Mouse (Mus musculus) gastrocnemius, adult 18-20 months (tissue): ENCODE data around the gene Olfr10. TPM values are rescaled to one million over a fixed set of nuclear protein-coding genes. Genes with fewer than 3 reads are reported as not detected.
"Not testable (repeated sequence)": the region's sequence is repeated elsewhere in the genome, so short reads cannot be mapped to it uniquely, and the experiment has no call there.

Experiments
- DNase-seq: peaks from one replicate; pipeline ENCODE4 v3.0.0; 2021; ENCODE audit warnings: low spot score
- long read RNA-seq, 2 experiments: library from polyadenylated mRNA; stranded (forward); transcript quantifications; one replicate each; pipeline ENCODE4 v2.0.0; 2021
- total RNA-seq, 2 experiments: library from RNA; stranded (reverse); gene quantifications; 2 replicates each; pipeline ENCODE4 v1.2.3; 2021

Gene Olfr10
- not detected for total RNA-seq
- long read RNA-seq, experiment 1, result 0 reads
- long read RNA-seq, experiment 2, result 0 reads

GRCm38 (mm10) chr11:49304441-49304840 is at the start of gene Olfr10:
Gene Olfr10 (plus strand): TSS chr11:49304741.
- no peak for DNase-seq

DNA sequence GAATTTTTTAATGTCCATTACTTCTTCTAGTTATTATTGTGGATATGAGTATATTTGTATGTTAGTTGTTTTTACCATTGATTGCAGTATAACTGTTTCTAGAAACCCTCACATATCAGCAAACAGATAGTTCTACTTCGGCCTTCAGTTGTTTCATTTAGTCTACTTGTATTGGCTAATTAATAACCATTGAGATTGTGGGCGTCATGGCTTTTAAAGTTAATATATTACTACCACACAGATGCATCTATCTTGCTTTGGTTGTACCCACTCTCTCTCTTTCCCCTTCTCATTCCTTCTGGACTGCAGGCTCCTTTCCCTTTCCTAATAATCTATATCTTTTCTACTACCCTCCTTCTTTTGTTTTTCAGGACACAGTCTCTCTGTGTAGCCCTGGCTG is 45.2 kb upstream of the Olfr10 start:
- no peak for DNase-seq

GRCm38 (mm10) chr11:49259829-49260228 is 44.7 kb upstream of the Olfr10 start:
- no peak for DNase-seq

DNA sequence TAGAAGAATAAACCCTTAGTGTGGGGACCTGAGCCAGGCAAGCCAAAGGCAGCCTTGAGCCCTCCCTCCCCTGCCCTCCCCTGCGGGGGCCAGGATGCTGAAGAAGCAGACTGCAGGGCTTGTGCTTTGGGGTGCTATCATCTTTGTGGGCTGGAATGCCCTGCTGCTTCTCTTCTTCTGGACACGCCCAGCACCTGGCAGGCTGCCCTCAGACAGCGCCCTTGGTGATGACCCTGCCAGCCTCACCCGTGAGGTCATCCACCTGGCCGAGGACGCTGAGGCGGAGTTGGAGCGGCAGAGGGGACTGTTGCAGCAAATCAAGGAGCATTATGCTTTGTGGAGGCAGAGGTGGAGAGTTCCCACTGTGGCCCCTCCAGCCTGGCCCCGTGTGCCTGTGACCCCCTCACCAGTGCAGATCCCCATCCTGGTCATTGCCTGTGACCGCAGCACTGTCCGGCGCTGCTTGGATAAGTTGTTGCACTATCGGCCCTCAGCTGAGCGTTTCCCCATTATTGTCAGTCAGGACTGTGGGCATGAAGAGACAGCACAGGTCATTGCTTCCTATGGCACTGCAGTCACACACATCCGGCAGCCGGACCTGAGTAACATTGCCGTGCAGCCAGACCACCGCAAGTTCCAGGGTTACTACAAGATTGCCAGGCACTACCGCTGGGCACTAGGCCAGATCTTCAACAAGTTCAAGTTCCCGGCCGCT is 43.8 kb upstream of the Olfr10 start:
- DNase-seq, result no peak

DNA sequence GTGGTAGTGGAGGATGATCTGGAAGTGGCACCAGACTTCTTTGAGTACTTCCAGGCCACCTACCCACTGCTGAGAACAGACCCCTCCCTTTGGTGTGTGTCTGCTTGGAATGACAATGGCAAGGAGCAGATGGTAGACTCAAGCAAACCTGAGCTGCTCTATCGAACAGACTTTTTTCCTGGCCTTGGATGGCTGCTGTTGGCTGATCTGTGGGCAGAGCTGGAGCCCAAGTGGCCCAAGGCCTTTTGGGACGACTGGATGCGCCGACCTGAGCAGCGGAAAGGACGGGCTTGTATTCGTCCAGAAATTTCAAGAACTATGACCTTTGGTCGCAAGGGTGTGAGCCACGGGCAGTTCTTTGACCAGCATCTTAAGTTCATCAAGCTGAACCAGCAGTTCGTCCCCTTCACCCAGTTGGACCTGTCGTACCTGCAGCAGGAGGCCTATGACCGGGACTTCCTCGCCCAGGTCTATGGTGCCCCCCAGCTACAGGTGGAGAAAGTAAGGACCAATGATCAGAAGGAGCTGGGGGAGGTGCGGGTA is 43.2 kb upstream of the Olfr10 start:
- no peak for DNase-seq

- DNase-seq, result no peak
These were observed 42.3 kb upstream of the Olfr10 start for GRCm38 (mm10) chr11:49262286-49262685.

DNA sequence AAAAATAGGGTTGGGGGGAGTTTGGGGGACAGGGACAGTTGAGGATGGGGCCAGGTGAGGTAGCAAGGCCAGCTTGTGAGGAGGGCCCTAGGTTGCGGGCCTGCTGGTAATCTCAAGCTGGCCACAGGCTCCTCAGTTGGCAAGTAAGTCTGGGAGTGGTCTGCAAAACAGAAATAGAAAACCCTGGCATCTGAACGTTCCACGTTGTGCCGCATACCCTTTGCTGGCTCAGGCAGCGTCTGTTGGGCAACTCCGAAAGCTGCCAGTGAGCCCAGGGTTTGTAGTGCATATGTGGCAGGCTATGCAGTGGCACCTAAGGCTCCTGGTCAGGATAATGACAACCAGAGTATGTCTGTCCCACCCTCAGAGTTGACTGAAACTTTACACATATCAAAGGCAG is 41.4 kb upstream of the Olfr10 start:
- no peak for DNase-seq

- DNase-seq, result no peak
These were observed 40.5 kb upstream of the Olfr10 start for GRCm38 (mm10) chr11:49264081-49264480.

DNA sequence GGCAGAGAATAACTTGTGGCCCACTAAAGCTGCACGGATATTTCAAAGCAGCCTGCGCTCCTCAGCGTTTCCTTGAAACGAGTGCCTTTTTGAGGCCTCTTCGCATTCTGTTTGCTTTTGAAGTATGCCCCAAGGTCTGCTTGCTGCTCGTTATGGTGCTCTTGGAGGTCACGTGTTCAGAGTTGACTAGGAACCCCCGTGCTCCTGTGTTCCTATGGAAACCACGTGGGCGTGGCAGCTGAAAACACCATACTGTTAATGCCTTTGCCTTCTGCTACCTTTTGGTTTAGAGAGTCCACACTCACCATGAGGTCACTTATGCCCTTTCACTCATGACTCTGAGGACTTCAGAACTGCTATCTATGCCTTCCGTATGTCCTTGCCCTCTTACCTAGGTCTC is 39.9 kb upstream of the Olfr10 start:
- DNase-seq, result no peak

- DNase-seq, result no peak
These were observed 39.4 kb upstream of the Olfr10 start for GRCm38 (mm10) chr11:49265101-49265500.

DNA sequence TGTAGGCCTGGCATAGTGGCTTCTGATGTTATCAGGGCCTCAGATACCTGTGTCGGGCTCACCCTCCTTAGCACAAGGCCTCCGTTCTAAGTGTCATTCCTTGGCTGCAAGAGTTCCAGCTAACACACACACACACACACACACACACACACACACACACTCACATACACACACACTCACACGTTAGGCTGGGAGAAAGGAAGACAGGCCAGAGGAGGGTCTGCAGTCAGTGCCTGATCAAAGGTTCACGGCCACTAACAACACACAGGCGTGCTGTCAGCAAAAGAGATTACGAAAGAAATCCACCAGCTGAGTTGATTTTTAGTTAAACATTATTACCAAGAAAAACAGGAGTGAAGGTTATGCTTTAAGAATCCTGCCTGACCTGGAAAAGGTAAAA is 37.9 kb upstream of the Olfr10 start:
- DNase-seq, result no peak

DNA sequence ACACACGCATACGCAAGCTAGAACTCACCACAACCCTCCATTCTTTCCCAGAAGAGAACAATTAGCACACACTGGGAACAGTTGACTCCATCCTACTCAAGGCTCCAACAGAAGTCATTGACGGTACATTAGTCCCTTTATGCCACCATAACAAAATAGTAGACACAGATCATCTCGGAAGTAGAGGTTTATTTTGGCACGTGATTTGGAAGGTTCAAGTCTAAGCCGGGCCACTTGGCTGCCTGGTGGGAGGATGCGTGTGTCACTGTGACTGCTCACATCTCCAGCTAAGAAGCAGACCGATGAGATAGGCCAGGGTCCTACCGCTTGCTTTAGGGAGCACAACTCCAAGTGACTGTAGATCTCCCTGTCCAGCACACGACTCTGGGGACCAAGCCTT is 37.2 kb upstream of the Olfr10 start:
- DNase-seq, result no peak

- DNase-seq, result no peak
These were observed 36.5 kb upstream of the Olfr10 start for GRCm38 (mm10) chr11:49267970-49268579.

GRCm38 (mm10) chr11:49269761-49270160 is 34.8 kb upstream of the Olfr10 start:
- DNase-seq, result no peak

- no peak for DNase-seq
These were observed 34.2 kb upstream of the Olfr10 start for GRCm38 (mm10) chr11:49270368-49270767.

- peak; percentile 56 for DNase-seq
These were observed 33.2 kb upstream of the Olfr10 start for GRCm38 (mm10) chr11:49271334-49271733.

DNA sequence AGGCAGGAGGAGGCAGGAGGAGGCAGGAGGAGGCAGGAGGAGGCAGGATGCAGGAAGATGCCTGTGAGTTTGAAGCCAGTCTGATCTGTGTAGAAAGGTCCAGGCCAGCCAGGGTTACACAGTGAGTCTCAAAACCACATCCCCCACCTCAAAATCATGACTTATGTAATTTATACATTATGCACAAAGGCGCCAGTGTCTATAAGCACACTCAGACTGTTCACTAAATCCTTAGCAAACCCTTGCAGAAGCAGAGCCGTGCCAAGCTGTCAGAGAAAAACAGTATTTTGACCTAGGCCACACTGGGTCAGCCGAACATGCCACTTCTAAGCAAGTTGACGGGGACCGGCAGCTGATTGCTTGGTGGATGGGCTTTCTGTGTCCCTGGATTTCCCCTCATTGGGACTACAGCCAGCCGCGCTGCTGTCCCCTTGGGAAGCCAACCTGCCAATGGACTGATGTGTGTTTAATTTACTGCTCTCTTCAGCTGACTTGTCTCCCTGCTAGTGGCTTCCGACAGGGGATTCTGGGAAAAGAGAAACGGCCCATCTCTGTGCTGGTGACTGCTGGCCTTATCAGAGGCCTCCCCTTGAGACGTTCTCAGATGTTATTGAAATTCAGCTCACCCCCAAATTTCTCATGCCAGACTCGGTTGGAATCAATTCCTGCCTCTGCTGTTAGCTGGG is 30.6 kb upstream of the Olfr10 start:
- no peak for DNase-seq

GRCm38 (mm10) chr11:49278222-49278621 is 26.3 kb upstream of the Olfr10 start, which contains the start of gene Olfr1393:
Gene Olfr1393 (plus strand): TSS chr11:49278304.
- DNase-seq, result no peak

GRCm38 (mm10) chr11:49284982-49285381 is 19.6 kb upstream of the Olfr10 start, which contains the start of gene Olfr1392:
Gene Olfr1392 (plus strand): TSS chr11:49285282.
- not testable (repeated sequence) for DNase-seq

- DNase-seq, result no peak
These were observed 17.3 kb upstream of the Olfr10 start for GRCm38 (mm10) chr11:49287251-49287650.

DNA sequence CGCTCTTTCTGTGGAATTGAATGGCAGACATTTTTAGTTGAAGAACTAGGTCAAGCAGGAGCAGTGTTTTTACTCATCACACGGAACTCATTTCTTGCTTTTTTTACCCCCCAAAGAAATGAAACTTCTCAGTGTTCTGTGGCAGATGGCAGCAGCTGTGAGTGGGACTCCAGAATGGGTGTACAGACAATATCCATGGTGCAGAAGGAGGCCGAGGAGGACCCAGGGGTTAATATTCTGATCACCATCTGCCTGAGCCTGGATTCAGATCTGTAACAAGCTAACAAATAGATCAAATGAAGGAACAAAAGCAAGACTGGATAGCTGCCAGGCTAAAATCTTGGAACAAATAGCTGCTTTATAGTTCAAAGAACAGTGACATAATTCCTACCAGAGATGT is 11.8 kb upstream of the Olfr10 start:
- no peak for DNase-seq

- not testable (repeated sequence) for DNase-seq
These were observed 4.0 kb downstream of the Olfr10 start for GRCm38 (mm10) chr11:49308547-49308946.
